ENCODE assay signal across 20 mouse cellular contexts in the genomic region with DNA sequence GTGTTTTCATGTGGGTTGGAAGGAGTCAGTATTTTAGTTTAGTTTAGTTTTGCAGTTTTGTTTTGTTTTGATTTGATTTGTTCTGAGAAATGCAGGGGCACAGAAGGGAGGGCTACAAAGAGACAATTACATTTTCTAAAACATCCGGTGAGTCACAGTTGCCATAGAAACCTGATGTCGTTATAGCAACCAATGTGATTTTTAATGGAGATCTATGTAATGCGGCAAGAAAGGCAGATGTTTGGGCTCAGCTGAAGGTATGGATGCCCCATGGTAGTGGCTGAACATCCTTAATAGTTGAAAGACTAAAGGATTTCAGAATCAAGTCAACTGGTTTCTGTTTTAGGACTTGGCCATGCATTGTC. TPM values are rescaled to one million over a fixed set of nuclear protein-coding genes. Genes with fewer than 3 reads are reported as not detected.
DNase-seq lines count a peak whose midpoint lies in the region; ATAC-seq lines count a peak whose summit lies in the region.
"Had no signal": no experiment of that assay in that cellular context is flagged by ENCODE, and none has a peak within 500 bp of the region (broad histone marks: within the 10 kb centered on the region; RNA-seq: fewer than 3 reads in every experiment).

No protein-coding gene starts in this region.

- no peak overlapping the region for H3K9ac ChIP-seq in forebrain, embryonic 13.5 days
- H3K9ac ChIP-seq in forebrain, embryonic 11.5 days (ENCODE audit: low read length) = no peak overlapping the region
- no peak overlapping the region for H3K9ac ChIP-seq in forebrain, embryonic 14.5 days (ENCODE audit: low read length)
- no peak overlapping the region for H3K9ac ChIP-seq in midbrain, embryonic 15.5 days
- H3K9ac ChIP-seq: embryonic facial prominence, embryonic 12.5 days; liver, embryonic 14.5 days; stomach, embryonic 15.5 days had no signal

- no peak overlapping the region; the same call in 1 of the 2 replicates for H3K27ac ChIP-seq in forebrain, embryonic 13.5 days
- H3K27ac ChIP-seq in forebrain, embryonic 11.5 days (ENCODE audit: low read depth, low read length) = no peak overlapping the region
- no peak overlapping the region; the same call in 1 of the 2 replicates for H3K27ac ChIP-seq in forebrain, embryonic 14.5 days (ENCODE audit: low read depth, low read length)
- H3K27ac ChIP-seq in midbrain, embryonic 15.5 days = peak overlapping the region; percentile 69
- H3K27ac ChIP-seq in heart, embryonic 10.5 days = no peak overlapping the region
- H3K27ac ChIP-seq: embryonic facial prominence, embryonic 12.5 days; left cerebral cortex, adult 2 months; liver, embryonic 14.5 days; stomach, embryonic 15.5 days had no signal

- no peak for DNase-seq in forebrain, embryonic 11.5 days (ENCODE audit: low spot score)
- peak; percentile 21 to 27 for DNase-seq in left cerebral cortex, postnatal 25 days (ENCODE audit: low spot score in 2 of 2)
- DNase-seq in left cerebral cortex, adult 18-20 months (ENCODE audit: low spot score in 2 of 2) = no peak
- DNase-seq in forebrain, embryonic 14.5 days (ENCODE audit: low spot score) = peak; percentile 45
- DNase-seq in gastrocnemius, postnatal 25 days = no peak
- DNase-seq in heart, embryonic 10.5 days (ENCODE audit: low spot score) = no peak
- DNase-seq: adrenal gland, postnatal 14 days; cerebellum, adult 9-10 months; heart, adult 18-20 months; kidney, adult 8-10 months; kidney, postnatal 36 days had no signal

- 30% methylated on average over 3 of the region's 3 CpGs for WGBS in forebrain, embryonic 13.5 days
- 51% methylated on average over 3 of the region's 3 CpGs for WGBS in forebrain, embryonic 11.5 days
- 40% methylated on average over 3 of the region's 3 CpGs for WGBS in forebrain, embryonic 14.5 days
- WGBS in midbrain, embryonic 15.5 days = 39% methylated on average over 3 of the region's 3 CpGs
- WGBS in heart, embryonic 10.5 days = 71% methylated on average over 3 of the region's 3 CpGs

- intact Hi-C loops in left cerebral cortex, postnatal 25 days (cut with DNase I) = no loop called here

- H3K36me3 ChIP-seq in forebrain, embryonic 13.5 days (ENCODE audit: poor library complexity, severe bottlenecking) = no peaks in the 10 kb centered on the region
- no peaks in the 10 kb centered on the region for H3K36me3 ChIP-seq in forebrain, embryonic 11.5 days (ENCODE audit: control insufficient read depth, insufficient read depth, low read length)
- no peaks in the 10 kb centered on the region for H3K36me3 ChIP-seq in forebrain, embryonic 14.5 days (ENCODE audit: control insufficient read depth, insufficient read depth, low read length)
- no peaks in the 10 kb centered on the region for H3K36me3 ChIP-seq in midbrain, embryonic 15.5 days (replicated peaks)
- H3K36me3 ChIP-seq in heart, embryonic 10.5 days = no peaks in the 10 kb centered on the region
- H3K36me3 ChIP-seq: embryonic facial prominence, embryonic 12.5 days; stomach, embryonic 15.5 days had no signal

- H3K9me3 ChIP-seq in forebrain, embryonic 13.5 days (replicated peaks) = no peaks in the 10 kb centered on the region
- H3K9me3 ChIP-seq in forebrain, embryonic 11.5 days (ENCODE audit: control insufficient read depth, low read length) = no peaks in the 10 kb centered on the region
- no peaks in the 10 kb centered on the region for H3K9me3 ChIP-seq in forebrain, embryonic 14.5 days (replicated peaks; ENCODE audit: control insufficient read depth, low read length)
- H3K9me3 ChIP-seq in midbrain, embryonic 15.5 days = no peaks in the 10 kb centered on the region
- H3K9me3 ChIP-seq in heart, embryonic 10.5 days = no peaks in the 10 kb centered on the region
- H3K9me3 ChIP-seq: embryonic facial prominence, embryonic 12.5 days; stomach, embryonic 15.5 days had no signal

- peak; percentile 62; the same call in 1 of the 2 replicates for ATAC-seq in forebrain, embryonic 13.5 days
- no peak for ATAC-seq in forebrain, embryonic 11.5 days (replicated peaks; ENCODE audit: low FRiP score)
- ATAC-seq in forebrain, embryonic 14.5 days = peak; percentile 52; the same call in 1 of the 2 replicates
- peak; percentile 84 for ATAC-seq in midbrain, embryonic 15.5 days (replicated peaks)

- peak overlapping the region; percentile 14; the same call in 1 of the 2 replicates for H3K4me2 ChIP-seq in forebrain, embryonic 13.5 days
- no peak overlapping the region for H3K4me2 ChIP-seq in forebrain, embryonic 11.5 days (ENCODE audit: low read depth, low read length, severe bottlenecking)
- no peak overlapping the region for H3K4me2 ChIP-seq in forebrain, embryonic 14.5 days (ENCODE audit: low read length)
- H3K4me2 ChIP-seq in midbrain, embryonic 15.5 days = peak overlapping the region; percentile 20
- H3K4me2 ChIP-seq: embryonic facial prominence, embryonic 12.5 days; stomach, embryonic 15.5 days had no signal

- H3K27me3 ChIP-seq in forebrain, embryonic 13.5 days = peaks cover 3% of the 10 kb centered on the region; the same call in 1 of the 2 replicates
- H3K27me3 ChIP-seq in forebrain, embryonic 11.5 days (ENCODE audit: control insufficient read depth, insufficient read depth, low read length) = no peaks in the 10 kb centered on the region
- H3K27me3 ChIP-seq in forebrain, embryonic 14.5 days (replicated peaks; ENCODE audit: control insufficient read depth, insufficient read depth, low read length) = no peaks in the 10 kb centered on the region
- H3K27me3 ChIP-seq in midbrain, embryonic 15.5 days (replicated peaks) = peaks cover 3% of the 10 kb centered on the region; the same call in 1 of the 2 replicates
- H3K27me3 ChIP-seq in heart, embryonic 10.5 days (ENCODE audit: insufficient read depth, poor library complexity, severe bottlenecking) = no peaks in the 10 kb centered on the region
- H3K27me3 ChIP-seq: embryonic facial prominence, embryonic 12.5 days; stomach, embryonic 15.5 days had no signal

- no peak overlapping the region for H3K4me3 ChIP-seq in forebrain, embryonic 13.5 days
- no peak overlapping the region for H3K4me3 ChIP-seq in forebrain, embryonic 11.5 days (ENCODE audit: low read depth, low read length)
- no peak overlapping the region for H3K4me3 ChIP-seq in forebrain, embryonic 14.5 days (ENCODE audit: low read depth, low read length)
- no peak overlapping the region for H3K4me3 ChIP-seq in midbrain, embryonic 15.5 days
- H3K4me3 ChIP-seq in heart, embryonic 10.5 days = no peak overlapping the region
- H3K4me3 ChIP-seq: embryonic facial prominence, embryonic 12.5 days; left cerebral cortex, adult 2 months; myocyte; stomach, embryonic 15.5 days had no signal

- peaks cover 4% of the 10 kb centered on the region; the same call in 1 of the 2 replicates for H3K4me1 ChIP-seq in forebrain, embryonic 13.5 days
- no peaks in the 10 kb centered on the region for H3K4me1 ChIP-seq in forebrain, embryonic 11.5 days (replicated peaks; ENCODE audit: control insufficient read depth, insufficient read depth, low read length)
- H3K4me1 ChIP-seq in forebrain, embryonic 14.5 days (ENCODE audit: control insufficient read depth, insufficient read depth, low read length) = no peaks in the 10 kb centered on the region
- 0 out of 2 replicates have a peak, but pooled peaks cover 3% of the 10 kb centered on the region for H3K4me1 ChIP-seq in midbrain, embryonic 15.5 days
- H3K4me1 ChIP-seq in heart, embryonic 10.5 days = no peaks in the 10 kb centered on the region
- H3K4me1 ChIP-seq: embryonic facial prominence, embryonic 12.5 days; stomach, embryonic 15.5 days had no signal

RNA-seq across cellular contexts. Expression of a gene that starts 19.7 kb away (rescaled TPM):
- polyA plus RNA-seq in forebrain, embryonic 13.5 days (2015; fragmentation: Nextera tagmentation; extraction: Ambion mirVana) = not detected in 2 replicates
- not detected in 2 replicates for polyA plus RNA-seq in forebrain, embryonic 11.5 days (2014; fragmentation: Nextera tagmentation; extraction: Ambion mirVana)
- not detected for total RNA-seq in left cerebral cortex, postnatal 25 days (2021)
- not detected for total RNA-seq in left cerebral cortex, adult 18-20 months (2021)
- polyA plus RNA-seq in forebrain, embryonic 14.5 days (2014; fragmentation: Nextera tagmentation; extraction: Ambion mirVana) = 0.05 TPM in 1 of 2 replicates, not detected in the other
- not detected in 2 replicates for polyA plus RNA-seq in midbrain, embryonic 15.5 days (2015; fragmentation: Nextera tagmentation; extraction: Ambion mirVana)
- total RNA-seq in gastrocnemius, postnatal 25 days (2021) = not detected
- polyA plus RNA-seq in heart, embryonic 10.5 days (2016; fragmentation: Nextera tagmentation; extraction: Ambion mirVana) = 0.39 and 0.43 TPM in 2 replicates
- total RNA-seq: adrenal gland, postnatal 14 days; gastrocnemius, adult 18-20 months; heart, adult 18-20 months; left cerebral cortex, adult 2 months; megakaryocyte progenitor cell, adult 5-6 weeks had no signal
- polyA plus RNA-seq: stomach, embryonic 15.5 days had no signal

RNA-seq across cellular contexts. Expression of a gene that starts 34.1 kb away (rescaled TPM):
- 133 and 145 TPM in 2 replicates for polyA plus RNA-seq in forebrain, embryonic 13.5 days (2015; fragmentation: Nextera tagmentation; extraction: Ambion mirVana)
- polyA plus RNA-seq in forebrain, embryonic 11.5 days (2014; fragmentation: Nextera tagmentation; extraction: Ambion mirVana) = 117 and 126 TPM in 2 replicates
- 10 to 100 TPM; 19.8 to 22.3 TPM for total RNA-seq in left cerebral cortex, postnatal 25 days (2021)
- total RNA-seq in left cerebral cortex, adult 18-20 months (2021) = 10 to 100 TPM; 18.6 to 21.7 TPM
- 123 and 138 TPM in 2 replicates for polyA plus RNA-seq in forebrain, embryonic 14.5 days (2014; fragmentation: Nextera tagmentation; extraction: Ambion mirVana)
- 136 and 147 TPM in 2 replicates for polyA plus RNA-seq in midbrain, embryonic 15.5 days (2015; fragmentation: Nextera tagmentation; extraction: Ambion mirVana)
- total RNA-seq in gastrocnemius, postnatal 25 days (2021) = not detected
- polyA plus RNA-seq in heart, embryonic 10.5 days (2016; fragmentation: Nextera tagmentation; extraction: Ambion mirVana) = 183 and 228 TPM in 2 replicates
- total RNA-seq: gastrocnemius, adult 18-20 months had no signal
- polyA plus RNA-seq: myocyte had no signal

RNA-seq across cellular contexts. Expression of a gene that starts 36.7 kb away (rescaled TPM):
- polyA plus RNA-seq in forebrain, embryonic 13.5 days (2015; fragmentation: Nextera tagmentation; extraction: Ambion mirVana) = 511 and 538 TPM in 2 replicates
- 302 and 303 TPM in 2 replicates for polyA plus RNA-seq in forebrain, embryonic 11.5 days (2014; fragmentation: Nextera tagmentation; extraction: Ambion mirVana)
- 100 to 1,000 TPM; 384 to 394 TPM for total RNA-seq in left cerebral cortex, postnatal 25 days (2021)
- 100 to 1,000 TPM; 353 to 359 TPM for total RNA-seq in left cerebral cortex, adult 18-20 months (2021)
- polyA plus RNA-seq in forebrain, embryonic 14.5 days (2014; fragmentation: Nextera tagmentation; extraction: Ambion mirVana) = 515 and 569 TPM in 2 replicates
- polyA plus RNA-seq in midbrain, embryonic 15.5 days (2015; fragmentation: Nextera tagmentation; extraction: Ambion mirVana) = 787 TPM in 2 replicates
- total RNA-seq in gastrocnemius, postnatal 25 days (2021) = not detected
- 83.6 and 197 TPM in 2 replicates for polyA plus RNA-seq in heart, embryonic 10.5 days (2016; fragmentation: Nextera tagmentation; extraction: Ambion mirVana)
- total RNA-seq: gastrocnemius, adult 18-20 months; heart, adult 18-20 months had no signal

Comparison
In these comparisons a context has a peak if more than half of its experiments do, and no peak if none do; other contexts are left out.
1. H3K4me2 ChIP-seq: peak in forebrain, embryonic 13.5 days (single experiment) and midbrain, embryonic 15.5 days (single experiment); none in forebrain, embryonic 11.5 days (single experiment) and forebrain, embryonic 14.5 days (single experiment).
2. DNase-seq: peak in left cerebral cortex, postnatal 25 days (2 of 2) and forebrain, embryonic 14.5 days (single experiment); none in forebrain, embryonic 11.5 days (single experiment), left cerebral cortex, adult 18-20 months (0 of 2), gastrocnemius, postnatal 25 days (single experiment) and heart, embryonic 10.5 days (single experiment).